Mouse (Mus musculus): ENCODE data around the gene Sobp. TPM values are rescaled to one million over a fixed set of nuclear protein-coding genes. Genes with fewer than 3 reads are reported as not detected.

The Sobp gene
- polyA plus RNA-seq, 1 experiment from 2014 or later, result 4.5 TPM

DNA sequence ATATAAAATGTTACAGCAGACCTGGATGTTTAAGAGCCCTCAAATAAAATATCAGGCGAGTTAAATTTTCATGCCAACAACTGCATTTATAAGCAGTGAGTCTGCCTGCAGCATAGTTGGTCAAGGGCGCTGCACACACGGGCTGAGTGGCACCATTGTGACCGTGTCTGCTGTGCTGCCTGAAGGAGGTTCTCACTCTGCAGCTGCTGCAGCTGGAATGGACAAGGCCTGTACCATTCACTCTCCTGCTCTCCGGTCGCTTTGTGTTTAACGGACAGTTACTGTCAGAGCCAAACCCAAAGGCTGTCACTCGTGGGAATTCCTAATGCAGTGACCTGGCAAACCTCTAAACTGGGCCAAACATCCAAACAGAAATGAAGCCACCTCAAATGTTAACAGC is 101.0 kb downstream of the Sobp start:
- Histone ChIP-seq H3K4me1 (replicated peaks) (peaks cover 32% of the 10 kb centered on the region), H3K27me3 (ENCODE audit: insufficient read depth, poor library complexity, severe bottlenecking) (no peaks in the 10 kb centered on the region), H3K4me3 (no peak overlapping the region), H3K27ac (0 out of 2 replicates have a peak overlapping the region, but pooled peaks have one; percentile 45), H3K9me3 (no peaks in the 10 kb centered on the region), H3K36me3 (no peaks in the 10 kb centered on the region)
- DNase-seq (ENCODE audit: low spot score), result no peak
- WGBS, result 49% methylated on average over 8 of the region's 8 CpGs

DNA sequence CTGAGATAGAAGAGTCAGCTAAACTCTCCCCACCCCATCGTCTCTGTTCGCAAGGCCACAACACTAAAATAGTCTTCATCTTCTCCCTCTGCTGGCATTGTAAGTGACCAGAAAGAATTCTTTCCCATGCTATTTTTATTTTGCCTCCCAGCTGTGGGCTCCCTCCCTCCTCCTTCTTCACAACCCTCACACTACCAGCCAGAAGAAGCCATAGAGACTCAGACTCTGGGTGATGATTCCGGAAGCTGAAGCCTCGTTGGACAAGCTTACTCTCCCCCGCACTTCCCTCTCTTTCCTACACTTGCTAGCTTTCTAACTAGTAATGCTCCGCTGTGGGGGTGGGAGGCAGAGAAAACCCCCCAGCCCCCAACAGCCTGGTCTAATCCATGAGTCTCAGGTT is 103.4 kb downstream of the Sobp start:
- H3K36me3 ChIP-seq, result no peaks in the 10 kb centered on the region; the same call in 1 of the 2 replicates
- 91% methylated on average over 6 of the region's 6 CpGs for whole genome bisulfite sequencing
- H3K4me1 ChIP-seq (replicated peaks), result peaks cover 32% of the 10 kb centered on the region
- no peaks in the 10 kb centered on the region for H3K9me3 ChIP-seq
- no peak overlapping the region for H3K27ac ChIP-seq
- no peaks in the 10 kb centered on the region for H3K27me3 ChIP-seq (ENCODE audit: insufficient read depth, poor library complexity, severe bottlenecking)
- no peak for DNase-seq (ENCODE audit: low spot score)
- H3K4me3 ChIP-seq, result no peak overlapping the region

DNA sequence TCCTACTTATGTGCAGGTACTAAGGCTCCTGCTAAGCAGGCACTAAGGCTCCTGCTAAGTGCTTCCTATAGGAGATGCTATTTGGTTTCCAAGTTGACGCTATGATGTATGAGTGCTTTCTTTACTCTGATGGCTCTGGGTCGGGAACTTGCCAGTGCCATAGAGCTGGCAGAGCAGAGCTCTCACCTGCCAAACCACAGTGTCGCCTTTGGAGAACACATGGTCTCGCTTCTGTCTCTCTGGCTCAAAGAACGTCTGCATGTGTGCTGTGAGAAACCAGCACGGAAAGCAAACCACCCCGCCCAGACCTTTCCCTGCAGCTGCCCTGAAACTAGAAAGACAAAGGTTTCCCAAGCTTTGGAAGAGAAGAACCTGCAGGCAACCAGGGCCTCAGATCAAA is 109.0 kb downstream of the Sobp start:
- H3K27me3 ChIP-seq (ENCODE audit: insufficient read depth, poor library complexity, severe bottlenecking), result no peaks in the 10 kb centered on the region
- no peak overlapping the region for H3K4me3 ChIP-seq
- no peak for DNase-seq (ENCODE audit: low spot score)
- 93% methylated on average over 7 of the region's 7 CpGs for WGBS
- H3K4me1 ChIP-seq (replicated peaks), result peaks cover 8% of the 10 kb centered on the region
- H3K9me3 ChIP-seq, result no peaks in the 10 kb centered on the region
- peaks cover 6% of the 10 kb centered on the region; the same call in 1 of the 2 replicates for H3K36me3 ChIP-seq
- no peak overlapping the region for H3K27ac ChIP-seq

DNA sequence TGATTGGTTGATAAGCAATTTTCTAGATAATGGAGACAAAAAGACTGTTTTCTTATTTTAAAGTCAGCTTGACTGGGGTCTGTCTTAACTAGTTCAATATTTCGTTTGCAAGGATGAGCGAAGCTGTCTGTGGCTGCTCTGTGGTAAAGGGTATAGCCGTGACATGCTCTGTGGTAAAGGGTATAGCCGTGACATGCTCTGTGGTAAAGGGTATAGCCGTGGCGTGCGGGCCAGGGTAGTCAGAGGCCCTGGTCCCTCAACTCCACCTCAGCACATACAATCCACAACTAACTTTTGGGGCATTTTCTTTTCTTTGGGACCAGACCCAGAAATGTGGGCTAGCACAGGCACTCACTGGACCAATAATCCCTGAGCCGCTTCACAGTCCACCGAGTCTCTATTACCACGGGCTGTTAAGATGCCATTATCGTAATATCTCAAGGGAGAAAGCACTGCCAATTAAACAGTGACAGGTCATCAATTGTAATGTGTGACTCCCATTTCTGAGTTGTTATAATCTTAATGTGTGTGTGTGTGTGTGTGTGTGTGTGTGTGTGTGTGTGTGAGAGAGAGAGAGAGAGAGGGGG is 112.7 kb downstream of the Sobp start:
- WGBS, result 89% methylated on average over 11 of the region's 11 CpGs
- no peak overlapping the region for H3K4me3 ChIP-seq
- no peak for DNase-seq (ENCODE audit: low spot score)
- no peak overlapping the region for H3K27ac ChIP-seq
- H3K27me3 ChIP-seq (ENCODE audit: insufficient read depth, poor library complexity, severe bottlenecking), result no peaks in the 10 kb centered on the region
- peaks cover 6% of the 10 kb centered on the region; the same call in 1 of the 2 replicates for H3K36me3 ChIP-seq
- peaks cover 8% of the 10 kb centered on the region for H3K4me1 ChIP-seq (replicated peaks)
- no peaks in the 10 kb centered on the region for H3K9me3 ChIP-seq

DNA sequence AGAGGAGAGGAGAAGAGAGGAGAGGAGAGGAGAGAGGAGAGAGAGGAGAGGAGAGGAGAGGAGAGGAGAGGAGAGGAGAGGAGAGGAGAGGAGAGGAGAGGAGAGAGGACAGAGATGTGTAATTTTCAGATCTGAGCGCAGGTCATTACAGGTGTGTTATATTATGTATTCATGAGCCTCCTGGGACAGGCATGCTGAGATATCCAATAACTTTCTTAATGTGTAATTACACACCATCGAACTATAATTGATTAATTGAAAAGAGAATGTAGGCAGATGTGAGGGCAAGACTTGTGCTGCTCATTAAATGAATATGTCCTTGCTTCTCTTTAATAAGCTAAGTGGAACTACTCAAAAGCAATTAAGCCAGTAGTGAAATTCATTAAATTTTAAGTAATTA is 118.9 kb downstream of the Sobp start:
- no peaks in the 10 kb centered on the region for H3K27me3 ChIP-seq (ENCODE audit: insufficient read depth, poor library complexity, severe bottlenecking)
- H3K4me1 ChIP-seq (replicated peaks), result peaks cover 21% of the 10 kb centered on the region

DNA sequence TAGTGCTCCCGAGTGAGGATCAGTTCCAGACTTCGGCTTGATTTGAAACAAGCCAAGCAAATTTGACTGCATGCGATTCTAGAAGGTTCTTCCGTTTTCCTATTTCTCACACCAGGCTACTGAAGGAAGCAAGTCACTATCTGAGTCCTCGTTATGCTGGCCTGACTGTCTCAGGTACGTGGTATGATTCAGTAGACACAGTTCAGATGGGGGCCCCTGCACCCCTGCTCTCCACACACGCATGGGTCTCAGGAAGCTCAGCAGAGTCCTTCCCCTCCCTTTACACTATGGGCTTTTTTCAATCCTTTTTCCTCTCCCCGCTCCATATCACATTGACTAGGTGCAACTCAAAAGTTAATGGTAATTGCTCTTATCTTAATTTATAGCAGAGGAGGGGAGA is 119.6 kb downstream of the Sobp start:
- 84% methylated on average over 8 of the region's 8 CpGs for WGBS
- Histone ChIP-seq H3K9me3 (no peaks in the 10 kb centered on the region), H3K4me1 (replicated peaks) (peaks cover 21% of the 10 kb centered on the region), H3K27ac (no peak overlapping the region), H3K27me3 (ENCODE audit: insufficient read depth, poor library complexity, severe bottlenecking) (no peaks in the 10 kb centered on the region), H3K4me3 (no peak overlapping the region), H3K36me3 (no peaks in the 10 kb centered on the region)
- no peak for DNase-seq (ENCODE audit: low spot score)

More for the DNA sequence above, 118.9 kb downstream of the Sobp start:
- WGBS, result 93% methylated on average over 2 of the region's 2 CpGs
- H3K36me3 ChIP-seq, result no peaks in the 10 kb centered on the region
- DNase-seq (ENCODE audit: low spot score), result no peak
- no peak overlapping the region for H3K27ac ChIP-seq
- no peak overlapping the region for H3K4me3 ChIP-seq
- H3K9me3 ChIP-seq, result no peaks in the 10 kb centered on the region

DNA sequence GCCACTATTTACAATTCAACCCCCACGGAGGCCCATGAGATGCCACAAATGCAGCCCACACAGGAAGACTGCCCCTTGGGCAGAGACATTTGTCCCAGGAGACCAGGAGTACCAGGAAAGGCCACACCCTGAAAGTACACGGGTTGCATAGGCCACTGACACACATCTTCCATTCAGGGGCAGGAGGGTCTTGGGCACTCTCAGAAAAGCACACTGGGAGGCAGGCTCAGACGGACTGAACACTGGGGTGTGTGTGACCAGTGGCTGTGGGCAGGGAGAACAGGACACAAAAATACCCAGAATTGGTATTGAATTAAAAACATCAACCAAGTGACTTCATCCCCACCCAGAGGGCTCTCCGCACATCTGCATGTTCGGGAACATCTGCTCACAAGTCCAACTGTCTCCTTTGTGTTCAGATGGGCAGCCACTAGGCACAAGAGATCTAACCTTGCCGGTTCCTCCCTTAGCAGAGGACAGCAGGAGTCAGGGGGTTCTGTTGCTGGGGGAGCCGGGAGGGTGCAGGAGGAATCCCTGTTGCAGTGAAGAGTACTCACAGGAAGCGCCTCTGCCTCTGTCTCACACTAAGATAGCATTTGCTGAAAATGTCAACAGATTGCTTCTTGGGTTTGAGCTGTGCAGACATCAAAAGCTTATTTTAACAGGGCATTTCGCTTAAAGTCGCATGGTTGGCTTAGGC is 120.3 kb downstream of the Sobp start:
- no peaks in the 10 kb centered on the region for H3K27me3 ChIP-seq (ENCODE audit: insufficient read depth, poor library complexity, severe bottlenecking)
- H3K36me3 ChIP-seq, result no peaks in the 10 kb centered on the region
- 68% methylated on average over 10 of the region's 10 CpGs for WGBS
- no peak for DNase-seq (ENCODE audit: low spot score)
- H3K27ac ChIP-seq, result 0 out of 2 replicates have a peak overlapping the region, but pooled peaks have one; percentile 8
- no peaks in the 10 kb centered on the region for H3K9me3 ChIP-seq
- no peak overlapping the region for H3K4me3 ChIP-seq
- H3K4me1 ChIP-seq (replicated peaks), result peaks cover 21% of the 10 kb centered on the region

DNA sequence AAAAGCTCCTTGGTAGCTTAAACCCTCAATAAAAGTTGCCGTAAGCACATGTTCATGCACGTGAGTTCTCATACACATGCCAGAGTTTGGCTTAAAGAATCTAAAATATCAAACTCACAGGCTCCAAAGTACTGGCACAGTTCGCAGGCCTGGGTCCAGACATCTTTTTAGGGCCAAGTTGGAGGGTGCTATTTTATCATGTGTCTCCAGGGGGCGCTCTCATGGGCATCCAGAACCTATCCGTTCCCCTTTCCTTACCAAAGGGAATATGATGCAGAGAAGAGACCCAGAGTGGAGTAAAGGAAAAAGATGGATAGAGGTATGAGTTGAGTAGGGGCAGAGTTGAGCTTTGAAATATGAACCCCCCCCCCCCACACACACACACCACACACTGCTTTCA is 121.9 kb downstream of the Sobp start:
- peaks cover 32% of the 10 kb centered on the region for H3K4me1 ChIP-seq (replicated peaks)
- H3K4me3 ChIP-seq, result no peak overlapping the region
- 51% methylated on average over 5 of the region's 5 CpGs for WGBS
- H3K9me3 ChIP-seq, result no peaks in the 10 kb centered on the region
- no peaks in the 10 kb centered on the region for H3K27me3 ChIP-seq (ENCODE audit: insufficient read depth, poor library complexity, severe bottlenecking)
- DNase-seq (ENCODE audit: low spot score), result no peak
- H3K27ac ChIP-seq, result no peak overlapping the region
- H3K36me3 ChIP-seq, result no peaks in the 10 kb centered on the region

DNA sequence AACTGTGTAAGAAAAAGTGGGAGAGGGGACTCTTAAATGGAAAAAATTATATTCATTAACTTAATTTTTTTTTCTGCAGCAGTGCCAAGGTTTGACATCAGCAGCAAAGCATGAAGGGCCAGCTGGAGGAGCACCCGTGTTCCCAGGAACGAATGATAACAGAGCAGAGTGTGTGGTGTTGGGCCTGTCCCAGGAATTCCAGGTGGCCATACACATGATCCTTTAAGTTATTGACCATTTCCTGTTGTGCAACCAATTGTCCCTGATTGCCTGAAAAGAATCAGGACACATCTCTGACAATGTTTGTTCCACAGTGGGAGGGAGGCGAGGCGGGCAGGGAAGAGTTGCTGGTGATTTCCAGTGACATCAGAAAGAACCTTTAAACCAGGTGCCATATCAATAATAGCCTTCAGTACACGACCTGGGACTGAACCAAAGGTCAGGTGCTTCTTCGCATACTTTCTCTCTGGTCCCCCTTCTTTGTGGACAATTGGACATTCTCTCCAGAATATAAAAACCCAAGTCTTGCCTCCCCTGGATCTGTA is 126.5 kb downstream of the Sobp start:
- 79% methylated on average over 6 of the region's 6 CpGs for WGBS
- Histone ChIP-seq H3K4me3 (no peak overlapping the region), H3K4me1 (replicated peaks) (peaks cover 36% of the 10 kb centered on the region), H3K9me3 (no peaks in the 10 kb centered on the region), H3K27me3 (ENCODE audit: insufficient read depth, poor library complexity, severe bottlenecking) (peaks cover 5% of the 10 kb centered on the region; the same call in 1 of the 2 replicates), H3K27ac (no peak overlapping the region), H3K36me3 (no peaks in the 10 kb centered on the region)
- no peak for DNase-seq (ENCODE audit: low spot score)

DNA sequence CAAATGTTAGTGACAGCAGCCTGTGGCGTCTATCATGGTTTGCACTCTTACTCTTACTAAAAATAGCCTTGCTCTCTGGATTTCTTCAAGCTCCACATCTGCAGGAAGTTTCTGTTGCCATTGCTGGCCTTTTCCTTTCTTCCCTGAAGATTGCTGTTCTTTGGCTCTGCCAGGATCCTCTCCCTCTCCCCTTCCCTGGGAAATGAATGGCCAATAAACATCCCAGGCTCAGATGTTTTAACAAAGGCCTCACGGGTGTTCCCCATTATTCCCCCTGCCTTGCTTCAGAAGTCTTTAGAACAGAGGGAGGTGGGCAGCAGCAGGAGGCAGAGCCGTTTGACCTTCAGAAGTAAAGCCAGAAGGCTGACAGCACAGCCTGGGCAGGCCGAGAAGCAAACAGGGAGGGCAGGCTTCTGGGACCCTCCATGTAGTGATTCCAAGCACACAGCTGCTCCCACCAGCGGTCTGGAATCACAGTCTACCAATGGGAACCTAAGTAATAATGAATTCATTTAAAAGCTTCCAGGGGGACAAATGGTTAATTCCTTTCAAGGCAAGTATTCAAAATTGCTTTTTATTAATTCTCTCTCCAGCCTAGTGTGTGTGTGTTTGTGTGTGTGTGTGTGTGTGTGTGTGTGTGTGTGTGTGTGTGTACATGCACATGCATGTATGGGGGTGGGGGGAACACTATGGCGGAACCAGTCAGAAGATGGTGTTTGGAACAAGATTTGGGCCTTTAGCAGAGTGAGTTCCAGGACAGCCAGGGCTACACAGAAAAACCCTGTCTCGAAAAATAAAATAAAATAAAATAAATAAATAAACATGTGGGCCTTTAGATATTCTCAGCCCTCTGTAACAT is 130.8 kb downstream of the Sobp start:
- peak overlapping the region; percentile 82 for H3K27ac ChIP-seq
- peaks cover 5% of the 10 kb centered on the region; the same call in 1 of the 2 replicates for H3K27me3 ChIP-seq (ENCODE audit: insufficient read depth, poor library complexity, severe bottlenecking)
- peaks cover 12% of the 10 kb centered on the region; the same call in 1 of the 2 replicates for H3K36me3 ChIP-seq
- H3K9me3 ChIP-seq, result peaks cover 6% of the 10 kb centered on the region; the same call in 1 of the 2 replicates
- WGBS, result 20% methylated on average over 7 of the region's 7 CpGs
- H3K4me1 ChIP-seq (replicated peaks), result peaks cover 41% of the 10 kb centered on the region
- peak; percentile 80 for DNase-seq (ENCODE audit: low spot score)
- no peak overlapping the region for H3K4me3 ChIP-seq

DNA sequence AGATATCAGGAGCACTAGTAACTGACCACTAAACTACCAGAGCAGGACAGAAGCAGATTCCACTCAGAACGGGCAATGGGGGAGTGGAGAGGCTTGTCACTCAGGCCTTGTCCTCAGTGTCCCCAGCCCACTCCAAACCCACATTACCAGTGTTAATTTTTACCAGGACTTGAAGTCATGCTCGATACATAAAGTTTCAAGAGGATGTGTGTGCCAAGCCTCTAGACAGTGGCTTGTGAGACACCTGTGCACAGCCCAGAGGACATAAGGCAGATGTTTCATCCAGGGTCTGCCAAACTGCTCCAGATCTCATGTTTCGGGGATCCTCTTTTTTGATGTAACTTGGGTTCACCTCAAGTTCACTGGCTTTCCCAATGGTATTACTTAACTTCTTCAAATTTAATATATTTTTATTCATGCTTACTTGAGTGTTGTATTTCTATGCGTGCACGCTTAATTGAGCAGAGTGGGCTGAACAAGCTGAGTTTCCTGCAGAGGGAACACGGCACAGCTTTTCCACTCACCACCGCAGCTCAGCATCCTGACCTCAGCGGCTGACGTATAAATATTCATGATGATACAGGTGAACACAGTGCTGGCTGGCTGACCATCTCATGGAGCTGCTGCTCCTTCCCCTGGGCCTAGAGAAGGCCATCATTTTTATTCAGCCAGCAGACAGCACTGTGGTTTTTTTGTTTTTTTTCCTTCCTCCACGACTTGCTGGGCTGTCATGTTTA is 131.6 kb downstream of the Sobp start:
- Histone ChIP-seq H3K4me3 (no peak overlapping the region), H3K27ac (peak overlapping the region; percentile 82), H3K36me3 (peaks cover 12% of the 10 kb centered on the region; the same call in 1 of the 2 replicates), H3K4me1 (replicated peaks) (peaks cover 42% of the 10 kb centered on the region), H3K27me3 (ENCODE audit: insufficient read depth, poor library complexity, severe bottlenecking) (peaks cover 5% of the 10 kb centered on the region; the same call in 1 of the 2 replicates), H3K9me3 (peaks cover 6% of the 10 kb centered on the region; the same call in 1 of the 2 replicates)
- WGBS, result 31% methylated on average over 10 of the region's 10 CpGs
- no peak for DNase-seq (ENCODE audit: low spot score)

DNA sequence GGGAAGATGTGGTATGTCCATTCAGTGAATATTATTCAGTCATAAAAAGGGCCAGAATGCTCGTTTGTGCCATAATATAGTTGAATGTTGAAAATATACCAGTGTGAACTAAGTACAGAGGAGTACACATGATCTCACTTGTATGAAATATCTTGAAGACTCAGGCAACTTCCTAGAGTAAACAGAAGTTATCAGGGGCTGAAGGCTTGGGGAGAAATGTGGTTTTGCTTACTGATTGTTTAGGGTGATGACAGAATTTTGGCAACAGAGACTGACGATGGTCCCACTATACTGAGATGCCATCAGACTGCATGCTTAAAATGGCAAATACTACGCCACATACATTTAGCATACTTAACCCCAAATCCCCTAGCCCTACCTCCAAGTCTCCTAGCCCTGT is 132.5 kb downstream of the Sobp start:
- Histone ChIP-seq H3K4me3 (no peak overlapping the region), H3K4me1 (replicated peaks) (peaks cover 51% of the 10 kb centered on the region), H3K9me3 (peaks cover 6% of the 10 kb centered on the region; the same call in 1 of the 2 replicates), H3K27me3 (ENCODE audit: insufficient read depth, poor library complexity, severe bottlenecking) (peaks cover 5% of the 10 kb centered on the region; the same call in 1 of the 2 replicates), H3K27ac (0 out of 2 replicates have a peak overlapping the region, but pooled peaks have one; percentile 12), H3K36me3 (peaks cover 12% of the 10 kb centered on the region; the same call in 1 of the 2 replicates)
- DNase-seq (ENCODE audit: low spot score), result no peak
- 82% methylated on average over 3 of the region's 3 CpGs for WGBS

All from hindbrain, embryonic 10.5 days (tissue).